Mouse (Mus musculus) T-helper 17 cell (primary cell): ENCODE measurements around the gene Zeb2.

Experiments used
- in situ Hi-C, 2 experiments: fragments of 300-600 bp; cut with MboI, MseI; formaldehyde crosslinking; loops; 1 replicate in 1 of 2; 2 replicates in 1 of 2; pipeline ENCODE4 v1.15.1; 2025; ENCODE audit warnings: high pct_unique_total_duplicates in 2 of 2

The Zeb2 gene

DNA sequence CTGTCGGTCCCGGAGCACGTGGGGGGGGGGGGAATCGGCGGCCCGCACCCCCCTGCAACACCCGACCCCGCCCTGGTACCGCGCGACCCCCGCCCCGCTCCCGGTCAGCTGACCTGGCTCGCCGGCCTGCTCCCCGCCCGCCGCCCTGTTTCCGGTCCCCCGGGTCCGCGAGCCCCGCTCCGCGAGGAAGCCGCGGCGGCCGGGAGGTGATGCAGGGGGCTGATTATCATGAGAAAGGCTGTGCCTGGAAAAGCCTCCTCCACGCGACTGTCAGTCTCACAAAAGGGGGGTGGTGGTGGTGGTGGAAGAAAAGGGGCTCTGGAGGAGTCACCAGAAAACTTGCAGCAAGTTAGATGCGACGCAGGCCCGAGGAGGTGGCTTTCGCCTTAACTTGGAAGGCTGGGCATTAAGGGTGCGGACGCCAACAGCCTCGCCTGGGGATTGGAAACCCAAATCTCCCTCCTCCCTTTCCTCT, at the start of gene Zeb2:
Gene Zeb2, minus strand, starts transcription at position 309 of the 475 bp plus-strand sequence.
- in situ Hi-C loops, result loop anchor here (10.0 to 25.0 kb wide), 3 partner anchors 192 to 1380 kb away; partner anchors contain the start of genes Arhgap15 (in 1 of the 2) and Gtdc1 (in 1 of the 2)

- in situ Hi-C loops, result no loop called here
Measured at GRCm38 (mm10) chr2:45158785-45159184, 41.6 kb upstream of the Zeb2 start.

- in situ Hi-C loops, result no loop called here
Measured at GRCm38 (mm10) chr2:45158351-45158782, 41.2 kb upstream of the Zeb2 start.

GRCm38 (mm10) chr2:45153315-45153714, 36.1 kb upstream of the Zeb2 start:
- in situ Hi-C loops, result no loop called here

- in situ Hi-C loops, result loop anchor here in 1 of 2 experiments (10.0 kb wide), 1 partner anchor 1282 kb away; no protein-coding TSS in a partner anchor
Measured at GRCm38 (mm10) chr2:45143162-45143561, 26.0 kb upstream of the Zeb2 start.

DNA sequence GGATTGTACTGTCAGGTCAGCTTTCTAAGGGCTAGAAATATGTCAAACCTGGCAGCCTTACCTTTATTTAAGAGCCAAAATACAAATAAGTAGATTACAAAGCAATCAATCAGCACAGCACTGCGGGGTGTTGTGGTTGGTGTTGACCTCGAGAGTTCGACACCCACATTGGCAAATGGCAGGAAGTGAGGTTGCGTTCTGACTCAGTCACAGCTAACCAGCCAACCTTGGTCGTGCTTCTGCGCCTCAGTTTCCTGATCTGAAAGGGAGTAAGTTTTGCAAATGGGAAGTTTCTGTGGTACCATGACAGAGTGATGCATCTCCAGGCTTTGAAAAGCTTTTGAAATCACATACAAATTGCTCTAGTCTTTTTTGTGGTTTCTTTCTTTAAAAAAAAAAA, 21.7 kb upstream of the Zeb2 start:
- in situ Hi-C loops, result no loop called here

GRCm38 (mm10) chr2:45136783-45137182, 19.6 kb upstream of the Zeb2 start:
- in situ Hi-C loops, result no loop called here

- in situ Hi-C loops, result no loop called here
Measured at GRCm38 (mm10) chr2:45133225-45133624, 16.0 kb upstream of the Zeb2 start.

GRCm38 (mm10) chr2:45130461-45131156, 13.4 kb upstream of the Zeb2 start:
- in situ Hi-C loops, result no loop called here

DNA sequence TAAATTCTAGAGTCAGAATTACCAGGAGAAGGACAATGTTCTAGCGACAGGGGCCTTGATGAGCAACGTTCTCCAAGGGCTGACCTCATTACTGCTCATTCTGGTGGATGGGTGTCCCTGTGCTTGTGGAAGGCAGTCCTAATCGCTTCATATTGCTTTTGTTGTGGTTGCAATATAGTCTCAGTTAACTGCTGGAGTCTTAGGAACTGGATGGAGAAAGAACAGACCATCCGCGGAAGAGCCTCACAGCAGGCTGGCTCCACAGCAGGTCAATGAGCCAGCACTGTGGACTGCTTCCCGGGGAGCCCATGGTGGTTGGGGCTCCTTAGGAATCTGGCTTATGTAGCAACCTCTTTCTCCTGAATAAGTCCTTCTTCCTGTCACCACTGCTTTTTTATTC, 12.4 kb upstream of the Zeb2 start:
- in situ Hi-C loops, result no loop called here

DNA sequence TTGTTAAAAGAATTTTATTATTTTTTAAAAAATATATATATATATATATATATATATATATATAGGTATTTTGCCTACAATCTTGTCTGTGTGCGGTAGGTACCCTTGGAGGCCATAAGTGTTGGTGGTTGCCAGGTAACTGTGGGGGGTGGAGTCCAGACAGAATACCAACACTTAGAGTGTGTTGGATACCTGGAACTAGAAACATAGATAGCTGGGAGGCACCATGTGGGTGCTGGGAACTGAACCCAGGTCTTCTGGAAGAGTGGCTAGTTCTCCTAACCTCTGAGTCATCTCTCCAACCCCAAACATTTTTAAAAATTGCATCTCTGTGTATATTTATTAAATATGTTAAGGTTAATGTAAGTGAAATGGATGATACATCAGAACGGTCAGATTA, 11.5 kb upstream of the Zeb2 start:
- in situ Hi-C loops, result no loop called here

DNA sequence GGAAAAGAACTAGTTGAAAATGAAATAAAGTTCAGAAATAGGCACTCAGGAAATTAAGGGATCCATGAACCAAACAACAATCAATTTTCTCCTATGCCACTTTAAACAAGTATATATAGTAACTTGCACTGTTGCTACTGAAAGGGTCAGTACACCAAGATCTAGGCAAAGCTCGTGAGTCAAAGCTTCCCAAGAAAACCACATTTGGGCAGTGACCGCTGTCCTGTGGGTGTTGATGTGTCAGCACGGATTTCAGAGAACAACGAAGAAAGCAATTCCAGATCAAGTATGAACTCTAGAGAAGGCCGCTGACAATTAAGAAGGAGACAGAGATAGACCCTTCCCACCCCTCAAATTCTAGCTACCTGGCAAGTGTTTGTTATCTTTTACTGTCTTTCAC, 9.2 kb upstream of the Zeb2 start:
- in situ Hi-C loops, result no loop called here

DNA sequence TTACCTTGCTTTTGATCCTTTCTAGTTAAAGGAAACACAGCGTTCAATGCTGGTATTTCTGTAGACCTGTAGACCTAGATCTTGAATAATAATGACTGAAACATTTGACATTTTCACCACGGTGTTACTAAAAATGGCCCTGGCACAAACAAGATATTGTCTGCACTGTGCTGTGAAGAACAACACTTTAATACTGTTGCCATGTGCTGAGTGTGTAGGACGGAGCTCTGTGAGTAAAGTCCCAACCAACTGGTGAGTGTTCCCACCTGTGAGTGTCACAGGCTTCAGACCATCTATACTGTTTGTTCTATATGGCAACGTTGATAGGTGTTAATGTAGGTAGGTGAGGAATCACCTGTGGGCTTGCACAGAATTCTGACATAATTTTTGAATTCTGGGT, 8.0 kb upstream of the Zeb2 start:
- in situ Hi-C loops, result no loop called here

DNA sequence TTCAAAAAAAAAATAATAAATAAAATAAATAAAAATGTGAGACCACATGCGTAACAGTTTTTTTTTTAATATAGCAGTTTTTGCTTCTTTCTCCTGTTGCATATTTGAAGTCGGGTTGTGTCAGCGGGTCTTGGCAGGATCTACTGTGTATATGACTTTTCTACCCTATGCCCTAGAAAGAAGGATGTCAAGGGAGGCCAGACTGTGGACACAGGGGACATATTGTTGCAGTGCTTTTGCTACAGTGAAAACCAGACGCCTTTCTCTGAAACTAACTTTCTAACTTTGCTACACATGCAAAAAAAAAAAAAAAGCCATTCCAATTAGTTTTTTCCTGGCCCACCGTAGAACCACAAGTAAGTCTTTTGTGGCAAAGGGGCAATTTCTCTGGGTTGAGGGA, 6.3 kb upstream of the Zeb2 start:
- in situ Hi-C loops, result loop anchor here (25.0 kb wide), 2 partner anchors 1239 to 1386 kb away; partner anchors contain the start of gene Arhgap15 (in 1 of the 2)

- in situ Hi-C loops, result loop anchor here (10.0 to 25.0 kb wide), 3 partner anchors 193 to 1381 kb away; partner anchors contain the start of genes Arhgap15 (in 1 of the 2) and Gtdc1 (in 1 of the 2)
Measured at GRCm38 (mm10) chr2:45118121-45118520, 926 bp upstream of the Zeb2 start.

- in situ Hi-C loops, result loop anchor here (10.0 to 25.0 kb wide), 3 partner anchors 193 to 1380 kb away; partner anchors contain the start of genes Arhgap15 (in 1 of the 2) and Gtdc1 (in 1 of the 2)
Measured at GRCm38 (mm10) chr2:45117592-45117991, 397 bp upstream of the Zeb2 start.

- in situ Hi-C loops, result loop anchor here (10.0 to 25.0 kb wide), 3 partner anchors 192 to 1379 kb away; partner anchors contain the start of genes Arhgap15 (in 1 of the 2) and Gtdc1 (in 1 of the 2)
Measured at GRCm38 (mm10) chr2:45116531-45117024, 617 bp downstream of the Zeb2 start.

DNA sequence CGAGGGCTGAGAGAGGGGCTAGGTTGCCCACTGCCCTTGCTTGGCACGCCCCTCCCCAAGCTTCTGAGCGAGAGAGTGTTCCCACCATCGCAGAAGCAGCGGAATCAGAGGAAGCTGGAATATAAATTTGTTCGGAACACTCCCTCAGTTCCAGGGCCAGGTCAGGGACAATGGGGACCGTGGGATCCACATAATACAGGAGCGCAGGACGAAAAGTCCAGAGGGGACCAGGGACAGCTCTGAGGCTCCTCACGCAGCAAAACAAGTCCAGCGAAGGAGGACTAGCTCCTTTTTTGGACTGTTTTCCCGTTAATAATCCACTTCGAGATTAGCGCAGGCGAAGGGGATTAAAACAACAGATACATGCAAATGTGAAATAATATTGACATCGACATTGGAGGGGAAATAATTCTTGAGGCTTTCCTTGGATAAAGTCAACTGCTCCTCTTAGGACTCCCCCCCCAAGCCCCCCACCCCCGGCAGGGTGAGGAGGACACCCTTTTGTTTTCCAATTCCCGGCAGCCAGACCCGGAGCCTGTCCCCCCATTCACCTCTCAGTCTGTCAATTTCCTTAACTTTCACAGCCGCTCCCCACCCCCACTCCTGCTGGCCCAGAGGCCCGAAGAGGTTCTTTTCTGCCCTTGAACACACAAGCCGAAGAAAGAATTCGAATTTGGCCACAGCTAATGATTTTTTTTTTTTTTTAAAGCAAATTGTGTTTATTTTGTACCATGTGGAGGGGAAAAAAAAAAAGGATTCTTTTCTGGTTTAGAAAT, 1.3 kb downstream of the Zeb2 start:
- in situ Hi-C loops, result loop anchor here (10.0 to 25.0 kb wide), 3 partner anchors 191 to 1379 kb away; partner anchors contain the start of genes Arhgap15 (in 1 of the 2) and Gtdc1 (in 1 of the 2)

GRCm38 (mm10) chr2:45115211-45115610, 2.0 kb downstream of the Zeb2 start:
- in situ Hi-C loops, result loop anchor here (10.0 to 25.0 kb wide), 3 partner anchors 190 to 1378 kb away; partner anchors contain the start of genes Arhgap15 (in 1 of the 2) and Gtdc1 (in 1 of the 2)

DNA sequence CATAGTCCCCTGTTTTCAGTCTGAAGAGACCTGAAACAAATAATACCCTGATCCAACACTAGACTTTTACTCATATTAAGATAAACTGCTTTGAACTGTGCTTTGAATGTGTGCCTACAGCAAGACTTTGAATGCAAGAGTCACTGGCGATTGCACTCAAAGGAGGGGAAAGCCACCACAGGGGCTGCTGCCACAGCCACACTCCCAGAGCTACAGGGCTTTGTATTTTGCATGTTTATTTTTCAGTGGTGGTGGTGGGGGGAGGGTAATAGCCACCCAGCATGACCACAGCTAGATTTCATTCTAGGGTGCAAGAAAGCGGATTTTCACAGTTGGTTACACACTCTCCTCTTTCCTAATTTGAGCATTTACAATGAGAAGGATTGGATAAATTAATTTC, 2.6 kb downstream of the Zeb2 start:
- in situ Hi-C loops, result loop anchor here (10.0 to 25.0 kb wide), 3 partner anchors 190 to 1377 kb away; partner anchors contain the start of genes Arhgap15 (in 1 of the 2) and Gtdc1 (in 1 of the 2)

DNA sequence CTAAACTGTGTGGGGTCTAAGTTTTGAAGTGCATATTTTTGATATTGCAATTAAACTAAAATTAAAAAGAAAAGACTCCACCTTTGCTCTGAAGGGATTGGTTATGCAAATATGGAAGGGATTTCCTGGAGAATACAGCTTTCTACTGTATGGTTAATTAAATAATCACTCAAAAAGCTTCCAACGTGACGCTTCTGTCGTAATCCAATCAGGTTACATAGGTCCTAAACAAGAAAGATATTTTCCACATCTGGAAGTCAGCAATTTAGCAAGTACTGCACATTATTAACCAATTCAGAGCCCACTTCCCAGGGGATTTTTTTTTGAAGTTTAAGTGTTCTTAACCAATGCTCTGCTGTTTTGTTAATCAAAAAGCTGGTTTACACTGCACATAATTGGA, 3.3 kb downstream of the Zeb2 start:
- in situ Hi-C loops, result loop anchor here (10.0 to 25.0 kb wide), 3 partner anchors 189 to 1377 kb away; partner anchors contain the start of genes Arhgap15 (in 1 of the 2) and Gtdc1 (in 1 of the 2)
